Mouse (Mus musculus) gastrocnemius, adult 18-20 months (tissue): ENCODE measurements around the gene Prdm2. TPM values are rescaled to one million over a fixed set of nuclear protein-coding genes. Genes with fewer than 3 reads are reported as not detected.

ENCODE experiments used
- DNase-seq: peaks from one replicate; pipeline ENCODE4 v3.0.0; 2021; ENCODE audit warnings: low spot score
- total RNA-seq, 2 experiments: library from RNA; stranded (reverse); gene quantifications; 2 replicates each; pipeline ENCODE4 v1.2.3; 2021

The Prdm2 gene
- total RNA-seq, 2 experiments from 2014 or later = 22.8 to 26.3 TPM

DNA sequence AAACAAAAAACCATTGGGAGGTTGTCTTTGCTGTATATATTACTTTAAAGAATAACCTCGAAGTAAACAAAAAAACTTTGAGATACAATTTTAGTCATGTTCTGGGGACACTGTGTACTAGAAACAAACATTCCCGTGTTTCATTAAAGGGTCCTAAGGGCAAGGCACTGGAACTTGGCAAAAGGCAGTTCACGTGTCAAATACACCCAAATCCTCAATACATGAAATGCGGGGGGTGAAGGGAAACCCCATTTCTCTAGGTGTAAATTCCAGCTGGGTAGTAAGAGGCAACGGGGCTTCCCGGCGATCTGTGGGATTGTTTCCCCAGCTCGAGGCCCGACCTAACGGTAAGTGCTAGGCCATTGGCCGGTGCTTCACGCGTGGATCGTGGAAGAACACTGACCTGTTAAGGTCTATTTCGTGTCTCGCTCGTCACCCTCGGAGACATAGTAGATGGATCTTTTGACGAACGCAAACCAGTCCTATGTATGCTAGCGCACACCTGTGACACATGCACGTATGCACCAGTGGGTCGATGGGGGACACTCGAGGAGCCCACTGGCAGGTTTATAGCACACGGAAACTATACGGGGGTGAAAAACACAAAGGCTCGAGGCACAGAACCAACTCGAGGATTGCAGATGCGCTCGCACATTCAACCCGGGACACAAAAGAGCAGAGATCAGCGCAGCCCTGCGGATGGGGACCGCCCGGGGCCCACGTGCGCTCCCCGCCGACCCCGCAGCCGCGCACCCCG lies 1.0 kb downstream of the Prdm2 start:
- peak; percentile 13 for DNase-seq

DNA sequence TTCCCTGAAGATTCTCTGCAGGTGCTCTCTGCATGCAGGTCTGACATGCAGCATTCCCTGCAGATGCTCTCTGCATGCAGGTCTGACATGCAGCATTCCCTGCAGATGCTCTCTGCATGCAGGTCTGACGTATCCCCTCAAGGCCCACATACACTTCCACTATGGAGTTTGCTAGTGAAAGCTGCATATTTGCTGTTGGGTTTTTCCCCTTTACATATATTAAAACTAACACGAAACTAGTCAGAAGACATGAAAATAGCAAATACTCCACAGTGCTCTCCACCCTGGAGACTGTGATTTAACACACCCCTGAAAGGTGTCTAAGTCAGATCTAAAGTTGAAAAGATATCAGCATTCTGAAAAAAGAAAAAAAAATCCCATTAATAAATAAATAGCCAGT lies 2.8 kb downstream of the Prdm2 start:
- DNase-seq = no peak

DNA sequence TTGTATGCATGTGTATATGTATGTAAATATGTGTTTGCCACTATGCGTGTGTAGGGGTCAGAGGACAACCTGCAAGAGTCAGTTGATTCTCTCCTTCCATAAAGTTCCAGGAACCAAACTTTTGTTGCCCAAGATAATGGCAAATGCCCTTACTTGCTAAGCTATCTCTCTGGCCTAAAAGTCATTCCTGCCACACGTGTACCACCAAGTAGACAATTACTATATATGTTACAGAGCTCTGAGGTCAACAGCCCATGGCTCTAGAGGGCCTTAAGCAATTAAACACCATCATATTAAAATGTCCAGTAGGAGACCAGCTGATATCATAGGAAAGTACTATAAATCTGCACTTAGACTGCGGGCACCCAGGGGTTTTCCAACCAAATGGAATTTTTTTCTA lies 10.1 kb downstream of the Prdm2 start:
- DNase-seq = no peak

DNA sequence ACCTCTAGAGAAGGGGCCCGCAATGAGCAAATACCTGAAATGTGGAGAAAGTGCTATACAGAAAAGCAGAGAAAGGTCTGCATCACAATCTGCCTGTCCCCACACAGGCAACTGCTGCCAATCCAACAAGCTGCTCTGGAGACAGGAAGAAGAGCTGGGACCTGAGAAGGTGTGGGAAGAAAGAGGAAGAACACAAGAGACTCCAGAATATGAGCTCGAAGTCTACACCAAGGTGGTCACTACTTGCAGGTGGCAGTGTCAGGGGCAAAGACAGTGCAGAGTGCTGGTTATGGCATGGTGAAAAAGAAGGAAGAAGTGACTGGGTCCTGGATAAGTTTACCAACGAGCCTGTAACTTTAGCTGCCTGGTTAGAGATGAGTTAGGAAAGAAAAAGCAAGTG lies 14.4 kb downstream of the Prdm2 start:
- no peak for DNase-seq

DNA sequence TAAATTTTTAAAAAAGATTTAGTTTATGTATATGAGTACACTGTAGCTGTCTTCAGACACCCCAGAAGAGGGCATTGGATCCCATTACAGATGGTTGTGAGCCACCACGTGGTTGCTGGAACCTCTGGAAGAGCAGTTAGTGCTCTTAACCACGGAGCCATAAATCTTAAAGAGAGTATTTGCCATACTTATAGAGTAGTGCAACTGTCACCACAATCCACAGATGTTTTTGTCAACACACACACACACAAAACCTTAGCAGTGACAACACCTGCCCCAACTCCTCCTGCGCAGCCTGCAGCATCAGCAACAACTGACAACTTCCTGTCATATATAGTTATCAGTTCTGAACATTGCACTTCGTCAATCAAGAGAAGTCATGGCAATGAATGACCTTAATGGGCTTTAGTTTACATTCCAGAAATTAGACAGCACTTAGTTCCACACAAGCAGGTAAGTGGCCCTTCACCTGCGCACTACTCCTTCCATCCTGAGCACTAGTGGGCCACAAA lies 14.9 kb downstream of the Prdm2 start:
- DNase-seq = no peak

DNA sequence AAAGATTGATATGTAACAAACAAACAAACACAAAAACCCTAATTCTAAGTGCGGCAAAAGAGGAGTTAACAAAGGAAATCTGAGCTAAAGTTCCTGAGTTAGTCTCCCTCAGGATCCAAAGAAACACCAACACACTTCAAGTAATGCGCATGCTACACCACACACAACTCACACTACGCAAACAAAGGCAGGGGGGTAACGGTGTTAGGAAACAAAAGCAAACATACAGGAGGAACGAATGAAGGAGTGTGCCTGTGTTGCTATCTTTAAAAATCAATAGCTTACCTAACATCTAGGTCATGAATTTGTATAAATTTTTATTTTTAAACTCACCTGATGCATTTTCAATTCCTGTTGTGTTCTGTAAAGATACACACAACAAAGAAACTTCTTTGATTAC lies 18.5 kb downstream of the Prdm2 start:
- no peak for DNase-seq

DNA sequence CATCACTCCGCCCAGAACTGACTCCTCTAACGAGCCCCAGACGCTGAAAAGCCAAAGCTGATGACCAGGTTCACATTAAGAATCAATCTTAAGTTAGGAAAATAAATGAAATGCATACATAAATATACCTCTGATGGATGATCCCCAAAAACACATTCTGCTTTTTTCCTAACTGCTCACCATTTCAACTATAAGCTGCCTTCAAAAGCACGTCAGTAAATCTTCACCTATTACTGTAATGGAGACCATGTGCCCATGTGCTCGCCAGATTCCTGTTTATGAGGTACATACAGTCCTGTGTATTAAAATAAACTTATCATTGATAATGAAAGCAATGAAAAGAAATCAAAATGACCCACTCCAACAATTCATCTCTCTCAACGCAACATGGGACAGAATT lies 19.6 kb downstream of the Prdm2 start:
- no peak for DNase-seq

DNA sequence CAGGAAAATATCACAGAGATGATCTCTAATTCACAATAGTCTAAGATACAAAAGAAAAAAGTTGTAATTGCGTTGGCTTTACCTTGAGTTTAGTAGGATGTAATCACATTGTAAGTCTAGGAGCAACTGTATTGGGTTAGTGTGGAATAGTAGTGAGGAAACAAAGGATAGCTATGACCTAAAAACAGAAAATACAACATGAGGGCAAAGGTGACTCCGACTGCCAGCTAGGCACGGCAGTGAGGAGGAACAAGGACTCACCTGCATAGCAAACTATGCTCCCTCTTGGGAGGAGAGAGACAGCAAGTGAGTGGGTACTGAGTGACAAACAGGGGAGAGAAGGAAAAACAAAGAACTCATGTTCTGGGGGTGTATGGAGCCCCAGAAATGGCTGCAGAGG lies 21.0 kb downstream of the Prdm2 start:
- DNase-seq = no peak

DNA sequence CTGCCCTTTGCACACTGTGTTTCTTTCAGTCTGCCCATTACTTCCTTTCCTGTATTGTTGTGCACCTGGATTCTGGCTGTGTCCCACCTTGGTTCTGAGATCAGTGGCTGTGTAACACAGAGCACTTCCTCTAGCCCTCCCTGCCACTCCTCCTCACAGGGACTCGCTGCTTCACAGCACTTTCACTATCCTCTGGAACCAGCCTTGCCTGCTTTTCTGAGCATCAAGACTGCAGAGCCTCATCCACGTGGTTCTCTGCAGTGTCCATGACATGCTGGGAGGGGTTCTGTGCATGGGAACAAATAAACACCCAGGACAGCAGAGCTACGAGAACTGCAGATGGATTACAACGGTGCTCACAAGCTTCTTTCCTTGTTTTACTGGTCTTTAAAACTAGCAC lies 22.1 kb downstream of the Prdm2 start:
- no peak for DNase-seq

DNA sequence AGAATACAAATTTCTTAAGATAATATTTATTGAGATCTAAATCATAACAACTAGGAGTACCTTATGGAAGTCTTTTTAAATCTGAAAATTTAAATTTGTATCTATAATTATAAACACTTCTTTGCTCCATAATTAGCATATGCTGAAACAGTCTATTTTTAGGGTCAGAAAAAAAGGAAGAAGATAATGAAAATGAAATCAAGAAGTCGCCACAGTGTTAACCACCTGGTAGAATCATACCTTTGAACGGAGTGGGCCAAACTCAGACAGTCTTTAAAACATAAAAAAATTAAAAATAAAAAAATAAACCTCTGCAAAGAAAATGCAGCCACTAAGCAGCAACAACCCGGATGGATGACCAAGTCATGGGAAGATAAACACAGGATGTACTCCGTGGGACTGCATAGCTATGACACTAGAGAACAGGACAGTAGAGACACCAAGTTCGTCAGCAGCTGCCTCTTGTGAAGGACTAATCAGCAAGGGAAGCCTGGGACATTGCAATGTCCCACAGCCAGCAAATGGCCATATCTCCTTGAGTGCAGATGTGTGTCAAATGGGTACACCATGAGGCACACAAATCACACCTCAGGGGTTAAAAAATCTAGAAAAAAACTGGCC lies 24.1 kb downstream of the Prdm2 start:
- DNase-seq = no peak

DNA sequence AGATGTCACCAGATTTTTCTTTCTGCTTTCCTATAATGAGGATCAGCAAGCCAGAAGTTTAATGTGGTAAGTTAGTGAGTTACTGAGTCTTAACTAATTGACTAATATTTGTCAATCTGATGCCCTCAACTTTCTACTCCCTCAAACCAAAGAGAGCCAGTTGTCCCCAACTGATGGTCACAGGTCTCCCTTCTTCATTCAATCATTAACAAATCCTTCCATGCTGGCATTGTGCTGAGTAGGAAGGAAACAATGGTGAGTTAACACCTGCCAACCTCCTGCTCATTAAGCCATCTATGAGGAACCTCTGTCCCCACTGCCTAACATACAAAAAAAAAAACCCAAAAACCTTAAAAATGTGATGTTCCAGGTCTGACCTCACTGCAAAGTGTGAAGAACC lies 26.7 kb downstream of the Prdm2 start:
- DNase-seq = no peak

DNA sequence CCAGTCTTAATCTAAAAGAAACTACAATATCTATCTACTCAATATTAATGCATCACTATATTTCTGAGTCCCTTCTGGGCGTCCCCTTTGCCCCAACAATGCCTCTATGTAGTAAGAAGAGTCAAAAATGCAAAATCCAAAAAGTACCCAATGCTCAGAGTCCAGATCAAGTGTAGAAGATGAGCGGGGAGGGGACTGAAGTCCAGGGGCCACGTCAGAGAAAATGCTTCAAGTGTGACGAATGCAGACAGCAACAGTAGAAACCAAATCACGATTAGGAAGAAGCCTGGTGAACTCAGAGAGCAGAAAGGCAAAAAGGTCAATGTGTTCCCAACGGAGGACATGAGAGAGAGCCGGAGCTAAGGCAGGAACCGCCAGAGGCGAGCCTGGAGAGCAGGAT lies 27.3 kb downstream of the Prdm2 start:
- no peak for DNase-seq

DNA sequence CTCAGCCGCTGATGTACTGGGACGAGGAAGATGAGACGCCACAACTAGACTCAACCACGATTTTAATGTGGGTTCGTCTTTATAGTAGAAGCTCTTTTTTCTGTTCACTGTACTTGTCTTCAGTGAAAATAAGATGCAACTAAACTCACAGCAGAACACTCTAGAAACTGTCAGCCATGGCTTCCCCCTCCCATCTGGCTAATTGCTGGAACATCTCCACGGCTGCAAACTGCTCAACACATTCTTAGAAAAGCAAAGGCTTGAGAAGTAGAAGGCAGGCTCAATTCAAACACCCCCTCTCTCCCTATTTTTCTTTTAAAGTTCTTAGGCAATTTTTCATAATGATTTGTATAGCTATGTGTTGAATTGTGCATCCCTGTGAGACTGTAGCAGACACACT lies 29.7 kb downstream of the Prdm2 start:
- DNase-seq = no peak

DNA sequence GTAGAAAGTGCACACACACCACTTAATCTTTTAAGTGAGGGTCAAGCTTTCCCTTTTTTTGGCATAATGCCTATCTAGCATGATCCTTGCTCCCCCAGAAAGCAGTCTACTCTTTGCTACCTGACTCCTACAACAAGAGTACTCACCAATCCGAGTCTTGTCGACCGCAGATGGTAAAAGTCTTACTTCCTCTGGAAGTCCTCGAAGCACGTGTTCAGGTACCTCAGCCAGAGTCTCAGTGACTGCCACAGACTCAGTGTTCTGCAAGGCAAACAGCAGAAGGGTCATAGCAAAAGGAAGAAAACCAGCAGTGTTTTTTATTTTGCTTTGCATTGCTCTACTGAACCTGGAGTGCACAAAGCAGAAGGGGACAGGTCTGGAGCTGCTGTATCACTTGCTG lies 32.1 kb downstream of the Prdm2 start:
- no peak for DNase-seq

DNA sequence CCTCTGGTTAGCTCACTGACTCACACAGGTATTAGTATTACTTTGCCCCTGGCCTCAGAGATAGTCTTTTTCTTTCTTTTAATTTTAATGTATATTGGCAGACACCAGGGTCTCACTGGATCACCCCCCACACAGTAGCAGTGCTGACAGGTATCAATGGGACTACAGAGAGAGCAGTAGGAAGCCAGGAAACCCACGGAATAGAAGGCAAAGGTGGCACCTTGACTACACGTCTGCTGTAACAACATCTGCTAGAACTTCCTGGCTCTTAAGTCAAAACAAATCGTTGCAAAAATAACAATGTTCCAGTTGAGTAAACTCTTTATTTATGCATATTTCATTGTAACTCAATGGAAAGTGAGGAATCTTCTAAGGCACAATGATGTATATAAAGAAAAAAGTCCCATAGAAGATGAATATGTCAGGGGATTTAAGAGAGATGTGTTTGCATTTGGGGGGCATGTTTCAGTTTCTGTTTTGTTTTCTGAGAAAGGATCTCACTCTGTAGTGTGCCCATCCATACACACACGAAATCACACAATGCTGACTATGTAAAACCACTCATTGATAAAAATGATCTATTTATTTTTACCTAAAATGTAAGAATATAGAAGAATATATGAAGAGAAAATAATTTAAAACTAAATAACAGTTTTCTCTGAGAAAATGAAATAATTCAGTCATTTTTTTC lies 41.0 kb downstream of the Prdm2 start:
- no peak for DNase-seq

DNA sequence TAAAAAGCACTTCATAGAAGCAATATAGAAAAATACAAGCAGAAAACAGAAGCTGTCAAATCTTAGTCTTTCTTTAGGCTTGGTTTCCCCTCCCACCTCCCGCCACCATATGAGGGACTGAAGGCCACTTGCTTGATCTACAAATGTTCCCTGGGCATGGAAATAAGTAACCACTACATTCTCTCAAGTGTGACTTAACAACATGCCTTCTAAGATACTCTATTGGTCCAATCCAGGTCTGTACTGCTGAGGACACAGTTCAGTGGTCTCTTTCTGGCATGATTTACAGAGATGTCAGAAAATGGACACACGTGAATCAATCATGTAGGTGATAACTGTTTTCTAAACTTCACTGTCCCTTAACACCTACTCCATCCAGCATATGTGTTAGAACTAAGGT lies 42.5 kb downstream of the Prdm2 start:
- DNase-seq = no peak

DNA sequence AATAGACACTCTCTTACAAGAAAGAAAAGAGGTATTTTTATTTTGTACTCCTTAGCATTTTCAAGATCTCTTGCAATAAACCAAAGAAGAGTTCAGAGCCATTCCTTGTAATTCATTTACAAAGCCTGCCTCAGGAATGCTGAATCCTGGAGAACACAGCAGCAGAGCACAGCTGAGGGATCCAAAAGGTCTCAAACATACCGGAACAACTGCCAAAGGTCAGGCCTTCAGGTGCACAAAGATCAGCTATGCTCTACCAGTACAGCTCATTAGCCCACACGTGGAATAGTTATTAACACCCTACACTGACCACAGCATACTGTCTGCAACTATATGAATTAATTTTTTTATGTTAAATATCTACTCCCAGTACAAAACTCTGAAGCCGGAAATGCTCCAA lies 44.7 kb downstream of the Prdm2 start:
- no peak for DNase-seq

DNA sequence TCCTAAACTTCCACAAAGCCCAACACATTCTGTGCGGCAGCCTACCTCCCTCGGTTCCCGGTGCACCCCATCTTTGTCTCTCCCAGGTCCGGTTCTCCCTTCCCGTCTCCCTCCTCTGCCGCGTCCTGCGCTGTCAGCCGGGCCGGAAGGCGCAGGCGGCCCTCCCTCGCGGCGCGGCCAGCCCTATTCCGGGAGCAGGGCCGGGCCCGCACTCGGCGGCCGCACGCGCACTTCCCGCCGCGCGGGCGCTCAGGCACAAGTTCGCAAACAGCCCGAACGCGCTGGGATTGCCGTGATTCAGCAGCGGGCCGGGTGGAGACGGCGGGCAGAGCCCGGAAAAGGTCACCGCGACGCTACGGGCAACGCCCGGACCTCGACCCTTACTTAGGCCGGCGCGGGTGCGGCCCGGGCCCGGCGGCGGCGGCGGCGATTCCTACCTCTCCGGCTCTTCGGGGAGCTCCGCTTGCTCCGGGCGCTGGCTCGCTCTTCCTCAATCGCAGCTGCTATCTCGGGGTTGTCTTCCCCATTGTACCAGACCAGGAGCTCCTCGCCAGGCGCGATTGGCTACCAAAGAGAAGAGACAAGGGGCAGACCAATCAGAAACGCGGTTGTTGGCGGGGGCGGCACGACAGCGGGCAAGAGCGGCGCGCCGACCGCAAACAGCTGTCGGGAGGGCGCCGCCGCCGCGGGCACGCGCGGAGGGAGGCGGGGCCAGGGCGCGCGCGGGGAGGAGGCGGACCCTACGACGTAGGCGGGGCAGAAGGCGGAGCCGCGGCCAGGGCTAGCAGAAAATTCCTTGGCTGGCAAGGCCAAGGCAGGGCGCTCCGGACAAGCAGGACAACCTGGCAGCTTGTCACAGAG lies 50.9 kb downstream of the Prdm2 start:
- DNase-seq = peak; percentile 99

DNA sequence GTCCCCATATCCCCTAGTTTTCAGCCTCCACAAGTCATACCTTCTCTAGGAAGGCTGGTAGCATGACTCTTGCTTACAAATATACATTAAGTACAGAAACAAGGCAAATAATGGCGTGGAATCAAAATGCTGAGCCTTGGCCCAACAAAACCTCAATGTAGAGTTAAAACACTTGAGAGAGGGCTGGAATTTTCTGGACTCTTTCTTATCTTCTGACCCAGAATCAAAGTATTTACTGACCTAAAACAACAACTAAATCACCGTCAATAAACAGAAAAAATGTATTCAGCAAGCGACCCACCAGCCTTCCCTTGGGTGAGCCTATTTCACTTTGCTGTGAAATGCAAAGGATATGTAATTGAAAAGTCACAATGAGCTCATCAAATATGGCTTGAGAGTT lies 52.0 kb downstream of the Prdm2 start:
- DNase-seq = no peak

DNA sequence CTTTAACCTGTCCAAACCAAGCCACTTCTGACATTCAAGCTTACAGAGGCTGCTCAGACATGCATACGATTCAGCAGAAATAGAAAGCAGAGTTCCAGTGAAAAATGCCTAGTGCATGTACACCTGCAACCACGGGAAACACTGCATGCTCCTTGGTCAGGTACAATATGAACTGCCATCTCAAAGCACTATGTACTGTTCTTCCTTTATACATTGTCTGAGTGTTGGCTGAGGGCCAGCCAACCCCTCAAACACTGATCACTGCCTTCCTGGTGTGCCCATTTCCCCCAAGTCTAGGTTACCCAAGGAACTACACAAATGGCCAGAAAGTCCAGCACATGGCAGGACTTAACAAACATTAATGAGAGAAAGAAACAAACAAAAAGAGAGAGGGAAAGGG lies 53.5 kb downstream of the Prdm2 start:
- no peak for DNase-seq

DNA sequence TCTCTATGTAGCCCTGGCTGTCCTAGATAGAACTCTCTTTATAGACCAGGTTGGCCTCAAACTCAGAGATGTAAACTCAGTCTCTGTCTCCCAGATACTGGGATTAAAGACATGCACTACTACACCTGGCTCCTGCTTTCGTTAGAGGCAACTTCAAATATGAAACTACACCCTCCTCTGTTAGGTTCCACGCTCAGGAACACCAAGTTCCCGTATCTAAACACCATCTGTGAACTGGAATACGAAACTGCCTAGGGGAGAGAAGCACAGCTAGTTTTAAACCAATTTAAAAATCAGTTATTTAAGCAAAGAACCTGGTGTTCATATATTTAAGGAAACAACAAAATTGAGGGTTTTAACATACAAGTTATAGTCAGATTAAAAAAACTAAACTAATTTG lies 56.9 kb downstream of the Prdm2 start:
- no peak for DNase-seq

DNA sequence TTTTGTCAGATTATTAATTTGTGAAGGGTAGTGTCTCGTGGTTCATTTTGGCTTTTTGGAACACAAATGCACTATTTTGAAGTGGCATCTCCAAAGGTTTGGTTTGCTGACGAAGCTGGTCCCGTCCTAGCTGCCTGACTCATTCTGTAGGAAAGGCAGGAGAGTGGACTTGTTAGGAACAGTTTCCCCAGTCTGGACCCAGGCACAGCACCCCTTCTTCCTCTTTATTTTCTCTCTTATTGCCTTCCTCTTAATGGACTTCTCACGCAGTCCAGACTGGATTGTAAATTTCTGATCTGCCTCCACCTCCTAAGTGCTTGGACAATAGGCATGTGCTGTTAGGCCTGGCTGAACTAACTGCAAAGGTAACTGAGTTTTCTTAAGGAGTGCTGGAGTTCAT lies 57.8 kb downstream of the Prdm2 start:
- DNase-seq = no peak
